Mouse (Mus musculus) midbrain, embryonic 11.5 days (tissue): ENCODE measurements around the gene Slc35e4. TPM values are rescaled to one million over a fixed set of nuclear protein-coding genes. Genes with fewer than 3 reads are reported as not detected.
"Not testable (repeated sequence)": the region's sequence is repeated elsewhere in the genome, so short reads cannot be mapped to it uniquely, and the experiment has no call there.

Experiments used
- ATAC-seq: fragments of 200-750 bp; cut with Nextera tagmentation; 2 replicates; pipeline ENCODE4 v1.8.0; 2017; ENCODE audit warnings: moderate TSS enrichment, moderate library complexity; ENCODE audit not compliant: low FRiP score
- DNase-seq: peaks from one replicate; pipeline ENCODE4 v3.0.0; 2015; ENCODE audit warnings: low spot score; ENCODE audit errors: missing footprints
- H3K27ac ChIP-seq: fragments of 300-500 bp; sonication (generic); 2 replicates; pipeline ENCODE4 v1.5.1; 2014; ENCODE audit warnings: low read depth, low read length
- H3K27me3 ChIP-seq: fragments of 300-500 bp; sonication (generic); 2 replicates; pipeline ENCODE4 v1.6.1; 2014; ENCODE audit warnings: mild to moderate bottlenecking, low read length, moderate library complexity, mixed read lengths; ENCODE audit not compliant: control insufficient read depth, insufficient read depth
- H3K36me3 ChIP-seq: fragments of 300-500 bp; sonication (generic); 2 replicates; pipeline ENCODE4 v1.6.1; 2014; ENCODE audit warnings: mild to moderate bottlenecking, low read length, moderate library complexity, mixed read lengths; ENCODE audit not compliant: control insufficient read depth, insufficient read depth
- H3K4me1 ChIP-seq: fragments of 300-500 bp; sonication (generic); 2 replicates; pipeline ENCODE4 v1.6.1; 2014; ENCODE audit warnings: low read length; ENCODE audit not compliant: control insufficient read depth, insufficient read depth
- H3K4me2 ChIP-seq: fragments of 300-500 bp; sonication (generic); 2 replicates; pipeline ENCODE4 v1.6.1; 2014; ENCODE audit warnings: mild to moderate bottlenecking, moderate library complexity
- H3K4me3 ChIP-seq: fragments of 300-500 bp; sonication (generic); 2 replicates; pipeline ENCODE4 v1.5.1; 2014; ENCODE audit warnings: low read depth, low read length
- H3K9ac ChIP-seq: fragments of 300-500 bp; sonication (generic); 2 replicates; pipeline ENCODE4 v1.6.1; 2014; ENCODE audit warnings: low read length
- H3K9me3 ChIP-seq: fragments of 300-500 bp; sonication (generic); 2 replicates; pipeline ENCODE4 v1.6.1; 2016; ENCODE audit warnings: low read length; ENCODE audit not compliant: control insufficient read depth
- WGBS: fragments of 180-500 bp; shearing (Covaris S2); extraction: QIAGEN DNeasy Blood & Tissue Kit; methylation state at CpG from one replicate; pipeline ENCODE4 v1.1.7; 2014; 5-methylcytosine and 5-hydroxymethylcytosine counted together
- polyA plus RNA-seq: library from polyadenylated mRNA; unstranded; fragments of >200 nt; fragmentation: Nextera tagmentation; extraction: Ambion mirVana; gene quantifications from 2 replicates; pipeline ENCODE4 v1.2.1, GENCODE M21; 2014

Slc35e4 gene
- polyA plus RNA-seq: 3.2 and 3.5 TPM in 2 replicates

- Histone ChIP-seq H3K4me1 (peaks cover 17% of the 10 kb centered on the region), H3K9me3 (no peaks in the 10 kb centered on the region), H3K36me3 (no peaks in the 10 kb centered on the region), H3K9ac (peak within 1 kb of the TSS; percentile 70), H3K4me2 (peak within 1 kb of the TSS; percentile 89), H3K27me3 (peaks cover 9% of the 10 kb centered on the region; the same call in 1 of the 2 replicates), H3K27ac (no peak within 1 kb of the TSS; the same call in 1 of the 2 replicates), H3K4me3 (peak within 1 kb of the TSS; percentile 56)
- DNase-seq (peak; percentile 99), ATAC-seq (peak; percentile 64)
- under 1% methylated on average over 28 of the region's 28 CpGs for WGBS
These were observed at the start of gene Slc35e4 for GRCm38 (mm10) chr11:3914109-3914840. Gene Slc35e4 (minus strand): TSS chr11:3914664.

- peak; percentile 95 for ATAC-seq
- Histone ChIP-seq H3K9ac (peak within 1 kb of the TSS; percentile 85), H3K27me3 (no peaks in the 10 kb centered on the region; the same call in 1 of the 2 replicates), H3K9me3 (no peaks in the 10 kb centered on the region), H3K36me3 (no peaks in the 10 kb centered on the region), H3K4me2 (peak within 1 kb of the TSS; percentile 88), H3K4me3 (peak within 1 kb of the TSS; percentile 78), H3K4me1 (peaks cover 7% of the 10 kb centered on the region), H3K27ac (peak within 1 kb of the TSS; percentile 25; the same call in 1 of the 2 replicates)
- DNase-seq: peak; percentile 98
- under 1% methylated on average over 31 of the region's 31 CpGs for WGBS
These were observed 49.3 kb upstream of the Slc35e4 start, which contains the start of gene Pes1 for GRCm38 (mm10) chr11:3963610-3964415. Gene Pes1 (plus strand): TSS chr11:3963975.

- no peak for DNase-seq
- Histone ChIP-seq H3K9ac (peak overlapping the region; percentile 85; the same call in 1 of the 2 replicates), H3K4me2 (peak overlapping the region; percentile 88; the same call in 1 of the 2 replicates), H3K9me3 (no peaks in the 10 kb centered on the region), H3K36me3 (no peaks in the 10 kb centered on the region), H3K4me1 (peaks cover 7% of the 10 kb centered on the region), H3K27me3 (no peaks in the 10 kb centered on the region; the same call in 1 of the 2 replicates), H3K4me3 (peak overlapping the region; percentile 78; the same call in 1 of the 2 replicates), H3K27ac (no peak overlapping the region; the same call in 1 of the 2 replicates)
- 74% methylated on average over 10 of the region's 10 CpGs for WGBS
- peak; percentile 25; the same call in 1 of the 2 replicates for ATAC-seq
These were observed 48.7 kb upstream of the Slc35e4 start for GRCm38 (mm10) chr11:3963155-3963554.

GRCm38 (mm10) chr11:3961761-3962160, 47.3 kb upstream of the Slc35e4 start:
- Histone ChIP-seq H3K27ac (no peak overlapping the region), H3K4me1 (peaks cover 7% of the 10 kb centered on the region), H3K27me3 (no peaks in the 10 kb centered on the region; the same call in 1 of the 2 replicates), H3K4me2 (no peak overlapping the region), H3K9me3 (no peaks in the 10 kb centered on the region), H3K4me3 (no peak overlapping the region), H3K36me3 (no peaks in the 10 kb centered on the region), H3K9ac (no peak overlapping the region)
- ATAC-seq (no peak), DNase-seq (no peak)
- 78% methylated on average over 3 of the region's 3 CpGs for WGBS

- ATAC-seq (no peak), DNase-seq (no peak)
- H3K4me2 ChIP-seq: no peak overlapping the region
- no peak overlapping the region for H3K27ac ChIP-seq
- WGBS: 60% methylated on average over 1 of the region's 2 CpGs
- no peaks in the 10 kb centered on the region for H3K9me3 ChIP-seq
- H3K36me3 ChIP-seq: no peaks in the 10 kb centered on the region
- peaks cover 7% of the 10 kb centered on the region for H3K4me1 ChIP-seq
- H3K9ac ChIP-seq: no peak overlapping the region
- no peak overlapping the region for H3K4me3 ChIP-seq
- no peaks in the 10 kb centered on the region; the same call in 1 of the 2 replicates for H3K27me3 ChIP-seq
These were observed 46.4 kb upstream of the Slc35e4 start for GRCm38 (mm10) chr11:3960901-3961300.

GRCm38 (mm10) chr11:3955371-3955770, 40.9 kb upstream of the Slc35e4 start:
- not testable (repeated sequence) for H3K9ac ChIP-seq, H3K4me3 ChIP-seq, H3K36me3 ChIP-seq, H3K9me3 ChIP-seq, H3K4me1 ChIP-seq, H3K27me3 ChIP-seq, H3K27ac ChIP-seq, H3K4me2 ChIP-seq, ATAC-seq, DNase-seq
- WGBS: 65% methylated on average over 4 of the region's 4 CpGs

- WGBS: 83% methylated on average over 5 of the region's 5 CpGs
- not testable (repeated sequence) for H3K4me1 ChIP-seq, H3K27me3 ChIP-seq, H3K27ac ChIP-seq, H3K9me3 ChIP-seq, H3K36me3 ChIP-seq, H3K9ac ChIP-seq, DNase-seq, ATAC-seq, H3K4me2 ChIP-seq, H3K4me3 ChIP-seq
These were observed 40.4 kb upstream of the Slc35e4 start for GRCm38 (mm10) chr11:3954876-3955275.

GRCm38 (mm10) chr11:3946386-3946785, 31.9 kb upstream of the Slc35e4 start:
- H3K27ac ChIP-seq: no peak overlapping the region
- no peak overlapping the region for H3K4me3 ChIP-seq
- H3K9me3 ChIP-seq: no peaks in the 10 kb centered on the region
- ATAC-seq (no peak), DNase-seq (no peak)
- no peaks in the 10 kb centered on the region for H3K36me3 ChIP-seq
- no peaks in the 10 kb centered on the region for H3K4me1 ChIP-seq
- 9% methylated on average over 1 of the region's 1 CpGs for WGBS
- no peaks in the 10 kb centered on the region for H3K27me3 ChIP-seq
- H3K9ac ChIP-seq: no peak overlapping the region
- H3K4me2 ChIP-seq: no peak overlapping the region
